Mouse (Mus musculus): Measurements from ENCODE around the gene Calm1.

- TF ChIP-seq CTCF (IDR thresholded peaks at IDR 0.05; ENCODE audit: borderline replicate concordance, insufficient read depth, low read depth, low read length) = no peak
- TF ChIP-seq POLR2A (IDR thresholded peaks at IDR 0.05; ENCODE audit: borderline replicate concordance, insufficient read depth, low read length) = no peak
Measured at GRCm38 (mm10) chr12:100235423-100235822, 36.2 kb downstream of the Calm1 start.

All from cerebellum, adult 2 months (tissue).